Mouse (Mus musculus) kidney, embryonic 16.5 days (tissue): ENCODE data around the gene Piga. TPM values are rescaled to one million over a fixed set of nuclear protein-coding genes. Genes with fewer than 3 reads are reported as not detected.

Experiments
- ATAC-seq: fragments of 200-750 bp; cut with Nextera tagmentation; 2 replicates; pipeline ENCODE4 v1.8.0; 2017; ENCODE audit warnings: moderate TSS enrichment; ENCODE audit not compliant: low FRiP score, low TSS enrichment
- H3K27ac ChIP-seq: fragments of 300-500 bp; sonication (generic); 2 replicates; pipeline ENCODE4 v1.5.1; 2014; ENCODE audit warnings: low read length
- H3K27me3 ChIP-seq: fragments of 300-500 bp; sonication (generic); 2 replicates; pipeline ENCODE4 v1.6.1; 2014; ENCODE audit warnings: low read length, control low read depth, mixed read lengths; ENCODE audit not compliant: insufficient read depth
- H3K36me3 ChIP-seq: fragments of 300-500 bp; sonication (generic); 2 replicates; pipeline ENCODE4 v1.6.1; 2014; ENCODE audit warnings: low read length, control low read depth, mixed read lengths; ENCODE audit not compliant: insufficient read depth
- H3K4me1 ChIP-seq: fragments of 300-500 bp; sonication (generic); 2 replicates; pipeline ENCODE4 v1.6.1; 2014; ENCODE audit warnings: low read length, control low read depth, mixed read lengths; ENCODE audit not compliant: insufficient read depth
- H3K4me2 ChIP-seq: fragments of 300-500 bp; sonication (generic); replicated peaks from 2 replicates; pipeline ENCODE4 v1.6.1; 2014; ENCODE audit warnings: low read depth, low read length
- H3K4me3 ChIP-seq: fragments of 300-500 bp; sonication (generic); 2 replicates; pipeline ENCODE4 v1.5.1; 2014; ENCODE audit warnings: mild to moderate bottlenecking, low read length
- H3K9ac ChIP-seq: fragments of 300-500 bp; sonication (generic); replicated peaks from 2 replicates; pipeline ENCODE4 v1.6.1; 2014; ENCODE audit warnings: low read length
- H3K9me3 ChIP-seq: fragments of 300-500 bp; sonication (generic); 2 replicates; pipeline ENCODE4 v1.6.1; 2016; ENCODE audit warnings: low read length, control low read depth
- WGBS: fragments of 180-500 bp; shearing (Covaris S2); extraction: QIAGEN DNeasy Blood & Tissue Kit; methylation state at CpG from one replicate; pipeline ENCODE4 v1.1.7; 2014; 5-methylcytosine and 5-hydroxymethylcytosine counted together
- polyA plus RNA-seq: library from polyadenylated mRNA; unstranded; fragments of >200 nt; fragmentation: Nextera tagmentation; extraction: Ambion mirVana; gene quantifications from 2 replicates; pipeline ENCODE4 v1.2.1, GENCODE M21; 2015

Piga gene
- polyA plus RNA-seq, 1 experiment from 2014 or later, result 14.7 TPM

DNA sequence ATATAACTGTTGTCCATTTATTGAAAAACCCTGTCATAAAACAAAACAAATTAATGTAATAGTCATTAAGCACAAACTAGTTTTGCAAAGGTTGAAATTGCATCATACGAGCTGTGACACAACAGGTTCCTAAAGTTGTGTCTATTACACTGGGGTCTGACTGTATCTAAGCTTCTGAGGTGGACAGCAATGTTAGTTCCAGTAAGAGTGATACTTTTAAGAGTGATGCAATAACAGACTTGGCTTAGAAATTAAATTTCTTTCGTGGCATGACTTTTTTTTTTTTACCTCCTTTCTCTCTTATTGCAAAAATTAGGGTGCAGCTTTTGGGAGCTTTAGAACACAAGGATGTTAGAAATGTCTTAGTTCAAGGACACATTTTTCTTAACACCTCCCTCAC is 8.6 kb downstream of the Piga start:
- ATAC-seq, result no peak
- Histone ChIP-seq H3K27ac (no peak overlapping the region), H3K4me2 (no peak overlapping the region), H3K4me1 (no peaks in the 10 kb centered on the region), H3K4me3 (no peak overlapping the region), H3K27me3 (no peaks in the 10 kb centered on the region; the same call in 1 of the 2 replicates), H3K9ac (no peak overlapping the region), H3K9me3 (no peaks in the 10 kb centered on the region), H3K36me3 (peaks cover 15% of the 10 kb centered on the region; the same call in 1 of the 2 replicates)
- 92% methylated on average over 2 of the region's 2 CpGs for WGBS

GRCm38 (mm10) chrX:164430621-164431020 is 11.0 kb downstream of the Piga start:
- Histone ChIP-seq H3K9me3 (no peaks in the 10 kb centered on the region), H3K9ac (no peak overlapping the region), H3K4me2 (no peak overlapping the region), H3K27ac (no peak overlapping the region), H3K4me3 (no peak overlapping the region), H3K27me3 (no peaks in the 10 kb centered on the region; the same call in 1 of the 2 replicates), H3K4me1 (no peaks in the 10 kb centered on the region), H3K36me3 (peaks cover 19% of the 10 kb centered on the region; the same call in 1 of the 2 replicates)
- no peak for ATAC-seq
- WGBS, result 80% methylated on average over 6 of the region's 6 CpGs

DNA sequence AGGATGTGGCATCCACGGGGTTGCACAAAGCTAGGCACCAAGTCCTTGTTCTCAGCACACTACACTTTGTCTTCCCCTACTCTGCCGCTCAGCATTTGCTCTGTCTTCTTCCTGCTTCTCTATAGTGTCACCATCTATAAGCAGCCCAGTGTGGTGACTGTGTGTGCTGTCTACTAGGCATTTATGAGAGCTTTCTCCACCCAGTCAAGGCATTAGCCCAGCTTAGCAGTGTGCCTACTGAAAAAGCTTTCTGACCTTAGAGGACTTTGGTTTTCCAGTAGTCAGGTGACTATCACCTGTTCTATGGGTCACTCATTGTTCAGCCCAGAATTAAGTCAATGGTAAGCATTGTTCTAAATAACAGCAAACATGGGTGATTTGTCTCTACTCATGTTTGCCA is 11.5 kb downstream of the Piga start:
- H3K36me3 ChIP-seq, result peaks cover 19% of the 10 kb centered on the region; the same call in 1 of the 2 replicates
- H3K9me3 ChIP-seq, result no peaks in the 10 kb centered on the region
- no peaks in the 10 kb centered on the region; the same call in 1 of the 2 replicates for H3K27me3 ChIP-seq
- H3K27ac ChIP-seq, result no peak overlapping the region
- no peak overlapping the region for H3K9ac ChIP-seq
- H3K4me1 ChIP-seq, result no peaks in the 10 kb centered on the region
- no peak overlapping the region for H3K4me2 ChIP-seq
- WGBS, result 100% methylated on average over 2 of the region's 2 CpGs
- no peak overlapping the region for H3K4me3 ChIP-seq
- no peak for ATAC-seq

- Histone ChIP-seq H3K27ac (no peak overlapping the region), H3K27me3 (no peaks in the 10 kb centered on the region; the same call in 1 of the 2 replicates), H3K4me1 (no peaks in the 10 kb centered on the region), H3K36me3 (peaks cover 19% of the 10 kb centered on the region; the same call in 1 of the 2 replicates), H3K4me3 (no peak overlapping the region), H3K9me3 (no peaks in the 10 kb centered on the region), H3K9ac (no peak overlapping the region), H3K4me2 (no peak overlapping the region)
- ATAC-seq, result no peak
- 89% methylated on average over 6 of the region's 6 CpGs for WGBS
Measured at GRCm38 (mm10) chrX:164431541-164431940, 12.0 kb downstream of the Piga start.

GRCm38 (mm10) chrX:164432682-164433081 is 13.1 kb downstream of the Piga start:
- H3K9me3 ChIP-seq, result no peaks in the 10 kb centered on the region
- 94% methylated on average over 9 of the region's 9 CpGs for WGBS
- no peaks in the 10 kb centered on the region for H3K4me1 ChIP-seq
- no peak overlapping the region for H3K4me2 ChIP-seq
- ATAC-seq, result no peak
- H3K4me3 ChIP-seq, result no peak overlapping the region
- no peaks in the 10 kb centered on the region; the same call in 1 of the 2 replicates for H3K27me3 ChIP-seq
- peaks cover 19% of the 10 kb centered on the region; the same call in 1 of the 2 replicates for H3K36me3 ChIP-seq
- no peak overlapping the region for H3K9ac ChIP-seq
- H3K27ac ChIP-seq, result no peak overlapping the region

GRCm38 (mm10) chrX:164436709-164437108 is 17.1 kb downstream of the Piga start, which contains the start of gene Asb11:
Gene Asb11, plus strand, starts transcription at chrX:164436994.
- Histone ChIP-seq H3K27me3 (peaks cover 6% of the 10 kb centered on the region; the same call in 1 of the 2 replicates), H3K4me3 (no peak within 1 kb of the TSS), H3K9me3 (no peaks in the 10 kb centered on the region), H3K9ac (no peak within 1 kb of the TSS), H3K4me2 (no peak within 1 kb of the TSS), H3K36me3 (peaks cover 11% of the 10 kb centered on the region; the same call in 1 of the 2 replicates), H3K27ac (no peak within 1 kb of the TSS), H3K4me1 (no peaks in the 10 kb centered on the region)
- WGBS, result 70% methylated on average over 8 of the region's 8 CpGs
- no peak for ATAC-seq

DNA sequence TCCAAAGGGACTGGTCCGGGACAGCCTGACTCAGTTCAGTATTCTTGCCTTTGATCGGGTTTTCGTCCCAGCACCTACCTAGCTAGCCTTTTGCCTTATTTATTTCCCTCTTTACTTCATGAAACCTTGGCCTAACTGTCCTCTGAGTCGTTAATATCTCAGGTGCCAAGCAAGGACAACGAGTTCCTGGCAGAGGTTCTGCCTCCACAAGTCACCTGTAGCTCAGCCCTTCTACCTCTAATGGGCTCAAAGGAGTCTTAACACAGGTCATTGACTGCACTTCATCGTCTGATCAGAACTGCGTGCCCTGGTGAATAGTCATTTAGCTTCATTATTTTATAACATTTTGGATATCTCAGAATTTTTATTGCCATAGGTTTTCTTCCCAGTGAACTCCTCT is 19.9 kb downstream of the Piga start:
- no peak overlapping the region for H3K27ac ChIP-seq
- ATAC-seq, result no peak
- WGBS, result 75% methylated on average over 7 of the region's 7 CpGs

DNA sequence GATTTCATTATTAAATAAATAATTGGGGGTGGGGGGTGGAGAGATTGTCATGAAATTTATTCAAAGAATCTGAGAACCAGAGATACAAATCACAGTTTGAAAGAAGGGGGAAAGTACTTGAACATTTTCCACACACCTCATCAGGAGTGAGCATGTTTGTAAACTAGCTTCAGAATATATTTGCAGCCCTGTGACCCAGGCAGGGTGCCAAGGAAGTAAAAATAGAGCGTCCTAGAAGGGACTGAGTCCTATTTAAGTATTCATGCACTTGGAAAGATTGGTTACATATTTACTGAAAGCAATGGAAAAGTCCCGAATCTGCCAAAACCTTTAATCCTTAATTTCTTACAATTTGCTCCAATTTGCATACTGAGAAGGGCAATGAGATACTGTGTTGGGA is 20.6 kb downstream of the Piga start:
- no peak overlapping the region for H3K27ac ChIP-seq
- H3K36me3 ChIP-seq, result no peaks in the 10 kb centered on the region
- 0 out of 2 replicates have a peak, but pooled peaks have one; percentile 57 for ATAC-seq
- no peaks in the 10 kb centered on the region for H3K4me1 ChIP-seq
- H3K27me3 ChIP-seq, result peaks cover 6% of the 10 kb centered on the region; the same call in 1 of the 2 replicates
- H3K9ac ChIP-seq, result no peak overlapping the region
- no peaks in the 10 kb centered on the region for H3K9me3 ChIP-seq
- H3K4me3 ChIP-seq, result no peak overlapping the region
- H3K4me2 ChIP-seq, result no peak overlapping the region
- WGBS, result 69% methylated on average over 2 of the region's 2 CpGs

More for the DNA sequence above, 19.9 kb downstream of the Piga start:
- no peak overlapping the region for H3K4me3 ChIP-seq
- no peaks in the 10 kb centered on the region for H3K4me1 ChIP-seq
- no peak overlapping the region for H3K4me2 ChIP-seq
- no peak overlapping the region for H3K9ac ChIP-seq
- H3K27me3 ChIP-seq, result peaks cover 6% of the 10 kb centered on the region; the same call in 1 of the 2 replicates
- no peaks in the 10 kb centered on the region for H3K9me3 ChIP-seq
- H3K36me3 ChIP-seq, result no peaks in the 10 kb centered on the region

DNA sequence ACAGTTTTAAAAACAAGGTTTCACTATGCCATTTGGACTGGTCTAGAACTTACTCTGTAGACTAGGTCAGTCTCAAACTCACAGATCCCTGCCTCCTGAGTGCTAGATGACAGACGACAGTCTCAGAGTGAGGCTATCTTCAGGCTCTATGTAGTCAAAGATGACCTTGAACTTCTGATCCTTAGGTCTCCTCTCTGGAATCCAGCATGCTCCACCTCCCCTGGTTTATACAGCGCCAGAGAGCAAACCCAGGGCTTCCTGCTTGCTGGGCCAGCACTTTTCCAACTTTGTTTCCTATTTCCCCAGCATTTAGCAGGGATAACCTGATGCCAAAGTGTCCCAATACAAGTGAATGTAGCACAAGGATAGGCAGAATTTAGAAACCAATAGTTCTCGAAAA is 21.1 kb downstream of the Piga start:
- H3K4me1 ChIP-seq, result no peaks in the 10 kb centered on the region
- no peak overlapping the region for H3K27ac ChIP-seq
- 75% methylated on average over 3 of the region's 3 CpGs for WGBS
- H3K4me3 ChIP-seq, result no peak overlapping the region
- H3K9me3 ChIP-seq, result no peaks in the 10 kb centered on the region
- no peak overlapping the region for H3K4me2 ChIP-seq
- H3K27me3 ChIP-seq, result peaks cover 6% of the 10 kb centered on the region; the same call in 1 of the 2 replicates
- ATAC-seq, result no peak
- no peaks in the 10 kb centered on the region for H3K36me3 ChIP-seq
- H3K9ac ChIP-seq, result no peak overlapping the region

GRCm38 (mm10) chrX:164441306-164441705 is 21.7 kb downstream of the Piga start:
- H3K4me3 ChIP-seq, result no peak overlapping the region
- no peaks in the 10 kb centered on the region for H3K36me3 ChIP-seq
- no peaks in the 10 kb centered on the region for H3K9me3 ChIP-seq
- ATAC-seq, result no peak
- H3K4me1 ChIP-seq, result no peaks in the 10 kb centered on the region
- no peak overlapping the region for H3K9ac ChIP-seq
- H3K27me3 ChIP-seq, result peaks cover 6% of the 10 kb centered on the region; the same call in 1 of the 2 replicates
- WGBS, result 64% methylated on average over 3 of the region's 3 CpGs
- H3K27ac ChIP-seq, result no peak overlapping the region
- no peak overlapping the region for H3K4me2 ChIP-seq
